Mouse (Mus musculus) erythroid progenitor cell, adult 5-6 weeks (primary cell): ENCODE measurements around the gene Auts2. TPM values are rescaled to one million over a fixed set of nuclear protein-coding genes. Genes with fewer than 3 reads are reported as not detected.

ENCODE experiments used
- ATAC-seq: replicated peaks from 2 replicates; pipeline ENCODE4 v1.8.0; 2016; ENCODE audit warnings: moderate number of reproducible peaks, mild to moderate bottlenecking, moderate TSS enrichment, inconsistent platforms; ENCODE audit not compliant: poor library complexity, low FRiP score, severe bottlenecking
- total RNA-seq, 2 experiments: library from RNA; stranded (forward) in 1 of 2; stranded (reverse) in 1 of 2; fragments of 150-400 nt in 1 of 2; fragments of 186-747, 209-891 nt in 1 of 2; gene quantifications; 2 replicates each; pipeline versions ENCODE4 v1.2.3 to v1.2.4; 2015 to 2017; ENCODE audit warnings: low replicate concordance in 2 of 2

Auts2 gene
- total RNA-seq, 2 experiments from 2014 or later, result not detected

- no peak for ATAC-seq
Observed at GRCm38 (mm10) chr5:132399486-132399885, 143.7 kb downstream of the Auts2 start.

GRCm38 (mm10) chr5:132395922-132396321 is 147.2 kb downstream of the Auts2 start:
- ATAC-seq, result no peak

- ATAC-seq, result no peak
Observed at GRCm38 (mm10) chr5:132394800-132395575, 148.2 kb downstream of the Auts2 start.

GRCm38 (mm10) chr5:132391831-132392763 is 151.0 kb downstream of the Auts2 start:
- ATAC-seq, result no peak

GRCm38 (mm10) chr5:132388746-132389145 is 154.4 kb downstream of the Auts2 start:
- no peak for ATAC-seq

- no peak for ATAC-seq
Observed at GRCm38 (mm10) chr5:132385244-132385855, 157.8 kb downstream of the Auts2 start.

GRCm38 (mm10) chr5:132380261-132380660 is 162.9 kb downstream of the Auts2 start:
- ATAC-seq, result no peak

GRCm38 (mm10) chr5:132378977-132379376 is 164.2 kb downstream of the Auts2 start:
- ATAC-seq, result no peak

- ATAC-seq, result no peak
Observed at GRCm38 (mm10) chr5:132375130-132375529, 168.0 kb downstream of the Auts2 start.

- ATAC-seq, result no peak
Observed at GRCm38 (mm10) chr5:132373471-132374075, 169.6 kb downstream of the Auts2 start.

- no peak for ATAC-seq
Observed at GRCm38 (mm10) chr5:132372605-132373004, 170.5 kb downstream of the Auts2 start.

- ATAC-seq, result no peak
Observed at GRCm38 (mm10) chr5:132368678-132369088, 174.5 kb downstream of the Auts2 start.

- no peak for ATAC-seq
Observed at GRCm38 (mm10) chr5:132361276-132361675, 181.9 kb downstream of the Auts2 start.

- no peak for ATAC-seq
Observed at GRCm38 (mm10) chr5:132357726-132358125, 185.4 kb downstream of the Auts2 start.

- no peak for ATAC-seq
Observed at GRCm38 (mm10) chr5:132355935-132356334, 187.2 kb downstream of the Auts2 start.

- no peak for ATAC-seq
Observed at GRCm38 (mm10) chr5:132352437-132352836, 190.7 kb downstream of the Auts2 start.

- ATAC-seq, result no peak
Observed at GRCm38 (mm10) chr5:132351139-132351538, 192.0 kb downstream of the Auts2 start.

GRCm38 (mm10) chr5:132341315-132341714 is 201.8 kb downstream of the Auts2 start:
- ATAC-seq, result no peak

GRCm38 (mm10) chr5:132337677-132338076 is 205.5 kb downstream of the Auts2 start:
- no peak for ATAC-seq

- ATAC-seq, result no peak
Observed at GRCm38 (mm10) chr5:132335719-132336118, 207.4 kb downstream of the Auts2 start.
